Mouse (Mus musculus): ENCODE results near the gene Plgrkt. TPM values are rescaled to one million over a fixed set of nuclear protein-coding genes. Genes with fewer than 3 reads are reported as not detected.

Plgrkt gene
- polyA plus RNA-seq, 1 experiment from 2014 or later, result 126 TPM

- no peaks in the 10 kb centered on the region for H3K9me3 ChIP-seq (ENCODE audit: control insufficient read depth, low read length)
- no peaks in the 10 kb centered on the region for H3K36me3 ChIP-seq (ENCODE audit: control insufficient read depth, insufficient read depth, low read length)
- 33% methylated on average over 11 of the region's 11 CpGs for WGBS
- ATAC-seq (replicated peaks; ENCODE audit: low FRiP score, low TSS enrichment, low read depth), result no peak
- peak overlapping the region; percentile 23; the same call in 1 of the 2 replicates for H3K4me2 ChIP-seq (ENCODE audit: low read length)
- H3K4me3 ChIP-seq (ENCODE audit: low read depth, low read length), result 0 out of 2 replicates have a peak overlapping the region, but pooled peaks have one; percentile 11
- H3K27ac ChIP-seq (ENCODE audit: low read depth), result no peak overlapping the region
- no peak overlapping the region for H3K9ac ChIP-seq (ENCODE audit: low read length)
- no peaks in the 10 kb centered on the region for H3K27me3 ChIP-seq (replicated peaks; ENCODE audit: control insufficient read depth, insufficient read depth, low read length)
- no peak for DNase-seq (ENCODE audit: low spot score)
- H3K4me1 ChIP-seq (replicated peaks; ENCODE audit: control insufficient read depth, insufficient read depth, low read length), result no peaks in the 10 kb centered on the region
Observed at GRCm38 (mm10) chr19:29373438-29373837, 6.2 kb upstream of the Plgrkt start.

GRCm38 (mm10) chr19:29372621-29373020 lies 5.4 kb upstream of the Plgrkt start:
- ATAC-seq (replicated peaks; ENCODE audit: low FRiP score, low TSS enrichment, low read depth) (no peak), DNase-seq (ENCODE audit: low spot score) (no peak)
- no peak overlapping the region for H3K9ac ChIP-seq (ENCODE audit: low read length)
- H3K27ac ChIP-seq (ENCODE audit: low read depth), result peak overlapping the region; percentile 68
- no peaks in the 10 kb centered on the region for H3K27me3 ChIP-seq (replicated peaks; ENCODE audit: control insufficient read depth, insufficient read depth, low read length)
- H3K9me3 ChIP-seq (ENCODE audit: control insufficient read depth, low read length), result no peaks in the 10 kb centered on the region
- 86% methylated on average over 3 of the region's 3 CpGs for WGBS
- H3K36me3 ChIP-seq (ENCODE audit: control insufficient read depth, insufficient read depth, low read length), result no peaks in the 10 kb centered on the region
- no peaks in the 10 kb centered on the region for H3K4me1 ChIP-seq (replicated peaks; ENCODE audit: control insufficient read depth, insufficient read depth, low read length)
- H3K4me3 ChIP-seq (ENCODE audit: low read depth, low read length), result no peak overlapping the region
- no peak overlapping the region for H3K4me2 ChIP-seq (ENCODE audit: low read length)

DNA sequence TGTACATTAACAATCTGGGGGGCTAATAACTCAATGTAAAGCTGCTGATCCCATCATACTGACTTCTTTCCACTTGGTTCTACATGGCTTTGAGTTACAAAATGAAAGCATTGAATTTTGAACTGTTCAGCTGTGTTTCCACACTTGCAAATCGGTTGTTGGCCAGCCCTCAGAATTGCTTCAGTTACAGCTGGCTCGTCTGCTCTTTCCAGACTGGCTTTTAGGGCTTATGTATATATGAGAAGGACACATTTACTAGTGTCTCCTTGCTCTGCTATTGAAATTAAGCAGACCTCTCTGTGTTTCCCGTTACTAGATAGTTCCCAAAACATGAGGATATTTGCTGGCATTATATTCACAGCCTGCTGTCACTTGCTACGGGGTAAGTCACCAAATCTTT lies 4.9 kb upstream of the Plgrkt start:
- Histone ChIP-seq H3K4me1 (replicated peaks; ENCODE audit: control insufficient read depth, insufficient read depth, low read length) (no peaks in the 10 kb centered on the region), H3K27me3 (replicated peaks; ENCODE audit: control insufficient read depth, insufficient read depth, low read length) (no peaks in the 10 kb centered on the region), H3K27ac (ENCODE audit: low read depth) (peak overlapping the region; percentile 68), H3K4me3 (ENCODE audit: low read depth, low read length) (no peak overlapping the region), H3K9me3 (ENCODE audit: control insufficient read depth, low read length) (no peaks in the 10 kb centered on the region), H3K9ac (ENCODE audit: low read length) (no peak overlapping the region), H3K36me3 (ENCODE audit: control insufficient read depth, insufficient read depth, low read length) (no peaks in the 10 kb centered on the region), H3K4me2 (ENCODE audit: low read length) (peak overlapping the region; percentile 40)
- ATAC-seq (replicated peaks; ENCODE audit: low FRiP score, low TSS enrichment, low read depth) (0 out of 2 replicates have a peak, but pooled peaks have one; percentile 32), DNase-seq (ENCODE audit: low spot score) (peak; percentile 60)
- 29% methylated on average over 4 of the region's 4 CpGs for WGBS

DNA sequence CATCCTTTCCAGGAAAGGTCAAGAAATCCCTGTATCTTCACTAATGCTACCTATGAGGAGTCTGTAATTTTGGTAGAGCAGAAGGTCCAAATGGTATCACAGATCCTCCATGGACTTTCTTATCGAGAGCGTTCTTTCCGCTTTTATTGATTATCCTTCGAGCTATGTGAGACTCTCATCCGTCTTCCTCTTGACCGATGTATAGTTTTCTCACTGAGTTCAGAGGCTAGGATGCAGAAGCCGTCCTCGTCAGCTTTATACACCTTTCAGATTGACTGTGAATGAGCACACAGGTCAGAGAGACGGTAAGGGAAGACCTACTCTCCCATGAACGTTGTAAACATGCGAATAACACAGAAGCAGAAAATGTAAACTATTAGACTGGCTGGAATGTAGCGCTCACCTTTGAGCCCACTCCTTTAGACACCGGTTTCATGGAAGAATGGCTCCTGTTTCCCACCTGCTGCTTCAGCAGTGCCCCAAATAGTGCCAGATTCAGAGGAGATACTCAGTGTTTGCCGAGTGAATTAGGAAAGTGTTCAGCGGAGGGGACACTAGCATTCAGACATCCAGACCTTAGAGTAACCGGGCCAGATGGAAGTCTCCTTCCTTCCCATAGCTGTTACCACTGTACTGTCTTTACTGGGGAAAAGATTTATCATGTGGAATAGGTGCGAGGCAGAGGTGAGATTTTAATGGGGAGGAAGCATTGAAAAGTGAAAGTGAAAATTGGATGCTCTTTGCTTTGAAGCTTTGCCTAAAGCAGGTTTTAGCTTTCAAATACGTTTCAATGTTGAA lies 4.3 kb upstream of the Plgrkt start:
- no peak overlapping the region for H3K4me3 ChIP-seq (ENCODE audit: low read depth, low read length)
- no peaks in the 10 kb centered on the region for H3K9me3 ChIP-seq (ENCODE audit: control insufficient read depth, low read length)
- 56% methylated on average over 18 of the region's 18 CpGs for WGBS
- peak overlapping the region; percentile 68 for H3K27ac ChIP-seq (ENCODE audit: low read depth)
- peak overlapping the region; percentile 40 for H3K4me2 ChIP-seq (ENCODE audit: low read length)
- no peak for ATAC-seq (replicated peaks; ENCODE audit: low FRiP score, low TSS enrichment, low read depth)
- DNase-seq (ENCODE audit: low spot score), result no peak
- no peaks in the 10 kb centered on the region; the same call in 1 of the 2 replicates for H3K4me1 ChIP-seq (replicated peaks; ENCODE audit: control insufficient read depth, insufficient read depth, low read length)
- H3K27me3 ChIP-seq (replicated peaks; ENCODE audit: control insufficient read depth, insufficient read depth, low read length), result no peaks in the 10 kb centered on the region
- no peaks in the 10 kb centered on the region for H3K36me3 ChIP-seq (ENCODE audit: control insufficient read depth, insufficient read depth, low read length)
- H3K9ac ChIP-seq (ENCODE audit: low read length), result no peak overlapping the region

DNA sequence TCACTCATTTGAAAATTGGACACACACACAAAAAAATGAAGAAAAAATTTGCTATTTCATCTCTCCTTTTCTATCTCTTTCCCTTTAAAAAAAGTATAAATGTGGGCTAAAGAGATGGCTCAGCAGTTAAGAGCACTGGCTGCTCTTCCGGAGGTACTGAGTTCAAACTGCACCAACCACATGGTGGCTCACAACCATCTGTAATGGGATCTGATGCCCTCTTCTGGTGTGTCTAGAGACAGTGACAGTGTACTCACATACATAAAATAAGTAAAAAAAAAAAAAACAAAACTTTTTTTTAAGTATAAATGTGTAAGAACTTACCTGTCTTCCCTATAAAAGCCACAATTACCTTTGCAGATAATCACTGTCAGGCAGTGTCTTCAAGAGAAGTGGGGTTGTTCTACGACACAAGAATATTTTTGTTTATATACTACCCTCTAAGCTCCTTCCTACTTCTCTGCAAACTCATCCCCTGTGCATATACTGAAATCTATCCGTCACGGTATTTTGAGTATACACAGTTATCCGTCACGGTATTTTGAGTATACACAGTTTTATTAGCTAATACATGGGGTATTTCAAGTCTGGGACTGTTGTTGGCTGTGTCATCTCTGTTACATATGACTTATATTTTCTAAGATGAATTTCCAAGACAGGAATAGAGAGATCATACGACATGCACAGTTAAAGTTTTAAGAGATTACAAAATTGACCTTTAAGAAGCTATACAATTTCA lies 3.5 kb upstream of the Plgrkt start:
- DNase-seq (ENCODE audit: low spot score) (no peak), ATAC-seq (replicated peaks; ENCODE audit: low FRiP score, low TSS enrichment, low read depth) (no peak)
- 77% methylated on average over 7 of the region's 7 CpGs for WGBS
- Histone ChIP-seq H3K4me3 (ENCODE audit: low read depth, low read length) (no peak overlapping the region), H3K4me2 (ENCODE audit: low read length) (no peak overlapping the region), H3K4me1 (replicated peaks; ENCODE audit: control insufficient read depth, insufficient read depth, low read length) (no peaks in the 10 kb centered on the region; the same call in 1 of the 2 replicates), H3K27ac (ENCODE audit: low read depth) (no peak overlapping the region), H3K9ac (ENCODE audit: low read length) (no peak overlapping the region), H3K27me3 (replicated peaks; ENCODE audit: control insufficient read depth, insufficient read depth, low read length) (no peaks in the 10 kb centered on the region), H3K36me3 (ENCODE audit: control insufficient read depth, insufficient read depth, low read length) (no peaks in the 10 kb centered on the region), H3K9me3 (ENCODE audit: control insufficient read depth, low read length) (no peaks in the 10 kb centered on the region)

DNA sequence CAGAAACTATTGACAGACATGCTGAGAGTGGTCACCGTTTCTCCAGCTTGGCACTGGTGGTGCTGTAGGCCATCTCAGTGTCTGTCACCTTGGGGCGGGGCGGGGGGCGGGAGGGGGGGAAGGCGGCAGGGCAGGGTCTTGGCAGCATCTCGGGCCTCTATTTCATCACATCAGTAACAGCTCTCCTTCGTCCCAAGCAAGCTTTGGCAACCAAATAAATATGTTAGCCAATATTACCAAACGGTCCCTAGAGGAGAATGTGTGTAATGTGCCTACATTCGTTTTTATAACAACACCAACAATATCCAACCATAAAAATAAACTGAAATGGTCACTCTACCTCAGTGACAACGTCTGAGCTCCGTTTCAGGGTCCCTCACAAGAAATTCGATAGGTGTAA lies 2.9 kb upstream of the Plgrkt start:
- no peak for DNase-seq (ENCODE audit: low spot score)
- Histone ChIP-seq H3K4me2 (ENCODE audit: low read length) (no peak overlapping the region), H3K4me3 (ENCODE audit: low read depth, low read length) (no peak overlapping the region), H3K27me3 (replicated peaks; ENCODE audit: control insufficient read depth, insufficient read depth, low read length) (no peaks in the 10 kb centered on the region), H3K4me1 (replicated peaks; ENCODE audit: control insufficient read depth, insufficient read depth, low read length) (no peaks in the 10 kb centered on the region; the same call in 1 of the 2 replicates), H3K9ac (ENCODE audit: low read length) (no peak overlapping the region), H3K9me3 (ENCODE audit: control insufficient read depth, low read length) (no peaks in the 10 kb centered on the region), H3K27ac (ENCODE audit: low read depth) (no peak overlapping the region), H3K36me3 (ENCODE audit: control insufficient read depth, insufficient read depth, low read length) (no peaks in the 10 kb centered on the region)
- 69% methylated on average over 12 of the region's 12 CpGs for WGBS
- no peak for ATAC-seq (replicated peaks; ENCODE audit: low FRiP score, low TSS enrichment, low read depth)

DNA sequence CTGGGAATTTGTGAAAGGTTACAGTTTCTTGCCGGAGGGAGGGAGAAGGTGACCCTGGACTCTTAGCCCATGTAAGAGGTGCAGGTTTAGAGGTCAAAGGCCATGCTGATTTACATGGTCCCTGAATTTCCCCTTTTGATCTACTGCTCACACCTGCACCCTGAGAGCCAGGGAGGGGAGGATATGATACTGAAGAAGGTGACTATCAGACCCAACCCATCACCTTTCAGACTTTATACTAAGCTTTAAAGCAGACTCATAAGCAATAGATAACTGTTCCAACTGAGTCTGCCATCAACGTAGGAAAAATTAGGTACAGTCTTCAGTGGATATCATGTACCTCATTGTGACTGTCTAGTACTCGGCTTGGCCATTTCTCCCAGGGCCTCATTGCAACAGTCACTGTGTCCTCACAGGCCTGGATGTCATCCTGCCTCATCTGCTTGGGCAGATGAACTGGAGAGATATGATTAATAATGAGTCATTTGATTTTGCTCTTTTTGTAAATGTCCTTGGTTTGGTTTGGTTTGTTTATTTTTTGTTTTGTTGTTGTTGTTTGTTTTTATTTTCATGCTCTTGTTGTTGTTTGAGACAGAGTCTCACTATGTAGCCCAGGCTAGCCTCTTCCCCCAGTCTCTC lies 1.6 kb upstream of the Plgrkt start:
- no peak overlapping the region for H3K4me2 ChIP-seq (ENCODE audit: low read length)
- H3K9ac ChIP-seq (ENCODE audit: low read length), result no peak overlapping the region
- no peaks in the 10 kb centered on the region for H3K36me3 ChIP-seq (ENCODE audit: control insufficient read depth, insufficient read depth, low read length)
- no peak overlapping the region for H3K4me3 ChIP-seq (ENCODE audit: low read depth, low read length)
- no peaks in the 10 kb centered on the region for H3K9me3 ChIP-seq (ENCODE audit: control insufficient read depth, low read length)
- no peak for DNase-seq (ENCODE audit: low spot score)
- no peaks in the 10 kb centered on the region for H3K27me3 ChIP-seq (replicated peaks; ENCODE audit: control insufficient read depth, insufficient read depth, low read length)
- no peak overlapping the region for H3K27ac ChIP-seq (ENCODE audit: low read depth)
- 82% methylated on average over 3 of the region's 3 CpGs for WGBS
- no peaks in the 10 kb centered on the region; the same call in 1 of the 2 replicates for H3K4me1 ChIP-seq (replicated peaks; ENCODE audit: control insufficient read depth, insufficient read depth, low read length)
- ATAC-seq (replicated peaks; ENCODE audit: low FRiP score, low TSS enrichment, low read depth), result no peak

DNA sequence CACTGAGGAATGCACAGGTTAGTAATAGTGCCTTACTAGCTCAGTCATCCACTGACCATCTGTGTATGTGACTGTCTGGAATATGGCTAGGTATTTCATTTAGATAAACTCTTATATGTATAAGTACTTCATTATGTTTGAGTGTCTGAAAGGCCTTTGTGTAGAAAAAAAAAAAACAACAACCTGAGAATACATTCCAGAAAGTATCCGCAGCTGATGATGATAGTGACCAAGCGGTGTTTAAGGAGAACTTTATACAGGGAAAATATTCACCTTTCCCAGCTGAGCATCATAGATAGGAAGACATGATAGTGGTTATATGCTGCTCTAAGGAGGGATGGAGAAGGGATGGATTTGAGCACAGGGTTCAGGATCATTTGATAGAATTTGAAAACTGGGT lies 851 bp upstream of the Plgrkt start:
- DNase-seq (ENCODE audit: low spot score) (no peak), ATAC-seq (replicated peaks; ENCODE audit: low FRiP score, low TSS enrichment, low read depth) (no peak)
- H3K9me3 ChIP-seq (ENCODE audit: control insufficient read depth, low read length), result no peaks in the 10 kb centered on the region
- no peak overlapping the region for H3K27ac ChIP-seq (ENCODE audit: low read depth)
- H3K27me3 ChIP-seq (replicated peaks; ENCODE audit: control insufficient read depth, insufficient read depth, low read length), result no peaks in the 10 kb centered on the region
- no peaks in the 10 kb centered on the region for H3K36me3 ChIP-seq (ENCODE audit: control insufficient read depth, insufficient read depth, low read length)
- no peak overlapping the region for H3K4me3 ChIP-seq (ENCODE audit: low read depth, low read length)
- H3K4me1 ChIP-seq (replicated peaks; ENCODE audit: control insufficient read depth, insufficient read depth, low read length), result no peaks in the 10 kb centered on the region; the same call in 1 of the 2 replicates
- no peak overlapping the region for H3K4me2 ChIP-seq (ENCODE audit: low read length)
- no peak overlapping the region for H3K9ac ChIP-seq (ENCODE audit: low read length)
- 91% methylated on average over 2 of the region's 2 CpGs for WGBS

All from intestine, embryonic 14.5 days (tissue).